Mouse (Mus musculus): Measurements from ENCODE around the gene Slc25a47.

Gene Slc25a47

GRCm38 (mm10) chr12:108906398-108906797 is 70.6 kb downstream of the Slc25a47 start:
- DNase-seq (ENCODE audit: low read depth, low spot score): no peak

Data from R1 (cell line).